Mouse (Mus musculus): Measurements from ENCODE around the gene Yes1. TPM values are rescaled to one million over a fixed set of nuclear protein-coding genes. Genes with fewer than 3 reads are reported as not detected.
A peak's percentile ranks its signal among the peaks of the same experiment; 100 is the strongest.

The Yes1 gene
- polyA plus RNA-seq, 2 experiments = 12.8 to 27.9 TPM

GRCm38 (mm10) chr5:32697208-32697867, 86.4 kb downstream of the Yes1 start:
- H3K4me3 ChIP-seq (replicated peaks; ENCODE audit: low read length) = no peak overlapping the region
- no peak overlapping the region for H3K4me2 ChIP-seq (replicated peaks; ENCODE audit: low read depth, low read length, severe bottlenecking)
- TF ChIP-seq POLR2A (IDR thresholded peaks at IDR 0.05; ENCODE audit: borderline replicate concordance, extremely low read depth, insufficient read depth, insufficient read length) = no peak
- DNase-seq (ENCODE audit: low spot score) = no peak
- no peaks in the 10 kb centered on the region for H3K36me3 ChIP-seq (ENCODE audit: control insufficient read depth, insufficient read depth, low read length)
- no peaks in the 10 kb centered on the region for H3K4me1 ChIP-seq (ENCODE audit: control insufficient read depth, insufficient read depth, low read length)
- ATAC-seq (ENCODE audit: low FRiP score, low read depth) = no peak
- 83% methylated on average over 5 of the region's 5 CpGs for WGBS
- no peaks in the 10 kb centered on the region for H3K27me3 ChIP-seq (ENCODE audit: control insufficient read depth, insufficient read depth, low read length)
- H3K27ac ChIP-seq (replicated peaks; ENCODE audit: low read depth, low read length) = no peak overlapping the region
- no peaks in the 10 kb centered on the region for H3K9me3 ChIP-seq (ENCODE audit: control insufficient read depth, low read length)
- no peak overlapping the region for H3K9ac ChIP-seq (ENCODE audit: low read depth, low read length, severe bottlenecking)

- ATAC-seq (ENCODE audit: low FRiP score, low read depth) = no peak
Measured at GRCm38 (mm10) chr5:32706226-32706780, 95.3 kb downstream of the Yes1 start.

DNA sequence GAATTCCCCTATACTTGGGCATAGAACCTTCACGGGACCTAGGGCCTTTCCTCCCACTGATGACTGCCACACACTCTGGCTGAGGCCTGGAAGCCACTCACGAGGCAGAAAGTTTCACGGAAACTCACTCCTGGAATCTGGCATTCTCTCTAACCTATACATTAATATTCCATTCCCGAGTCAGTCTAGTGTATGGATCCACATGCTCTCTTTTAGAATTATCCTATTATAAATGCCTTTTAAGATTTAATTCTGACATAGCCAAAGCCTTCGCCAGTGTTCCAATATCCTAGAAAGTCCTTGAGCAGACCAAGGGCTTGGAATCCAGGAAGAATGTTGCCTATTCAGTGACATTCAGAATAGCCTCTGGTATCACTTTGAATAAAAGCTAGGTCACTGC, 100.5 kb downstream of the Yes1 start:
- WGBS = 73% methylated on average over 5 of the region's 5 CpGs
- no peaks in the 10 kb centered on the region for H3K27me3 ChIP-seq (ENCODE audit: control insufficient read depth, insufficient read depth, low read length)

More at GRCm38 (mm10) chr5:32706226-32706780, 95.3 kb downstream of the Yes1 start:
- DNase-seq (ENCODE audit: low spot score) = no peak
- no peaks in the 10 kb centered on the region for H3K36me3 ChIP-seq (ENCODE audit: control insufficient read depth, insufficient read depth, low read length)
- no peak overlapping the region for H3K27ac ChIP-seq (replicated peaks; ENCODE audit: low read depth, low read length)
- H3K4me3 ChIP-seq (replicated peaks; ENCODE audit: low read length) = no peak overlapping the region
- no peaks in the 10 kb centered on the region for H3K9me3 ChIP-seq (ENCODE audit: control insufficient read depth, low read length)
- no peak for TF ChIP-seq POLR2A (IDR thresholded peaks at IDR 0.05; ENCODE audit: borderline replicate concordance, extremely low read depth, insufficient read depth, insufficient read length)
- no peaks in the 10 kb centered on the region for H3K27me3 ChIP-seq (ENCODE audit: control insufficient read depth, insufficient read depth, low read length)
- H3K4me2 ChIP-seq (replicated peaks; ENCODE audit: low read depth, low read length, severe bottlenecking) = no peak overlapping the region
- WGBS = 87% methylated on average over 2 of the region's 2 CpGs
- H3K9ac ChIP-seq (ENCODE audit: low read depth, low read length, severe bottlenecking) = no peak overlapping the region
- no peaks in the 10 kb centered on the region for H3K4me1 ChIP-seq (ENCODE audit: control insufficient read depth, insufficient read depth, low read length)

GRCm38 (mm10) chr5:32712221-32713041, 101.5 kb downstream of the Yes1 start:
- Histone ChIP-seq H3K4me3 (replicated peaks; ENCODE audit: low read length) (no peak overlapping the region), H3K36me3 (ENCODE audit: control insufficient read depth, insufficient read depth, low read length) (no peaks in the 10 kb centered on the region), H3K9me3 (ENCODE audit: control insufficient read depth, low read length) (no peaks in the 10 kb centered on the region), H3K27me3 (ENCODE audit: control insufficient read depth, insufficient read depth, low read length) (no peaks in the 10 kb centered on the region), H3K4me2 (replicated peaks; ENCODE audit: low read depth, low read length, severe bottlenecking) (peak overlapping the region; percentile 65; the same call in 1 of the 2 replicates), H3K4me1 (ENCODE audit: control insufficient read depth, insufficient read depth, low read length) (peaks cover 6% of the 10 kb centered on the region; the same call in 1 of the 2 replicates), H3K9ac (ENCODE audit: low read depth, low read length, severe bottlenecking) (no peak overlapping the region), H3K27ac (replicated peaks; ENCODE audit: low read depth, low read length) (no peak overlapping the region)
- no peak for TF ChIP-seq POLR2A (IDR thresholded peaks at IDR 0.05; ENCODE audit: borderline replicate concordance, extremely low read depth, insufficient read depth, insufficient read length)
- DNase-seq (ENCODE audit: low spot score) = no peak
- WGBS = 67% methylated on average over 4 of the region's 4 CpGs
- no peak for ATAC-seq (ENCODE audit: low FRiP score, low read depth)

More for the DNA sequence above, 100.5 kb downstream of the Yes1 start:
- no peak overlapping the region for H3K4me3 ChIP-seq (replicated peaks; ENCODE audit: low read length)
- H3K4me2 ChIP-seq (replicated peaks; ENCODE audit: low read depth, low read length, severe bottlenecking) = no peak overlapping the region
- no peaks in the 10 kb centered on the region for H3K36me3 ChIP-seq (ENCODE audit: control insufficient read depth, insufficient read depth, low read length)
- no peak overlapping the region for H3K27ac ChIP-seq (replicated peaks; ENCODE audit: low read depth, low read length)
- no peaks in the 10 kb centered on the region for H3K9me3 ChIP-seq (ENCODE audit: control insufficient read depth, low read length)
- no peak for DNase-seq (ENCODE audit: low spot score)
- H3K9ac ChIP-seq (ENCODE audit: low read depth, low read length, severe bottlenecking) = no peak overlapping the region
- no peak for ATAC-seq (ENCODE audit: low FRiP score, low read depth)
- TF ChIP-seq POLR2A (IDR thresholded peaks at IDR 0.05; ENCODE audit: borderline replicate concordance, extremely low read depth, insufficient read depth, insufficient read length) = no peak
- peaks cover 6% of the 10 kb centered on the region; the same call in 1 of the 2 replicates for H3K4me1 ChIP-seq (ENCODE audit: control insufficient read depth, insufficient read depth, low read length)

DNA sequence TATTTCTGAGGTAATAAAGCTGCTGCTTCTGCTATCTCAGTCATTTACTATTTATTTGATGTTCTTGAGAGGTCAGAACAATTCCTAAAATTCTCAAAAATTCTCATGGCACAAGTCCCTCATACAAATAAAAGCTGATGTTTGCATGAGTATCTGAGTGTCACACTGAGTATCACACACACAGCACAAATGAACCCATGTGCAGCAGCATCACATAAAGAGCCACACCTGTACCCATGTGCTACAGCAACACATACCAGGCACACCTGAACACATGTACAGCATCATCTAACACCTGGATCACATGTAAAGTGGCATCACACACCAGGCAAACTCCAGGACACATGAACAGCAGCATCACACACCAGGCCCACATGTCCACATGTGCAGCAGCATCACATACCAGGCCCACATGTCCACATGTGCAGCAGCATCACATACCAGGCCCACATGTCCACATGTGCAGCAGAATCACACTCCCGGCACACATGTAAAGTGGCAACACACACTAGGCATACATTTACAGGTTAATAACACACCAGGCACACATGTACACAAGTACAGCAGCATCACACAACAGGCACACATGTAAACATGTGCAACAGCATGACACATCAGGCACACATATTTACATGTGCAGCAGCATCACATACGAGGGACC, 102.2 kb downstream of the Yes1 start:
- 19% methylated on average over 2 of the region's 2 CpGs for WGBS
- Histone ChIP-seq H3K27me3 (ENCODE audit: control insufficient read depth, insufficient read depth, low read length) (no peaks in the 10 kb centered on the region), H3K4me1 (ENCODE audit: control insufficient read depth, insufficient read depth, low read length) (peaks cover 6% of the 10 kb centered on the region; the same call in 1 of the 2 replicates), H3K36me3 (ENCODE audit: control insufficient read depth, insufficient read depth, low read length) (no peaks in the 10 kb centered on the region), H3K27ac (replicated peaks; ENCODE audit: low read depth, low read length) (peak overlapping the region; percentile 83), H3K4me3 (replicated peaks; ENCODE audit: low read length) (peak overlapping the region; percentile 55), H3K4me2 (replicated peaks; ENCODE audit: low read depth, low read length, severe bottlenecking) (peak overlapping the region; percentile 65), H3K9me3 (ENCODE audit: control insufficient read depth, low read length) (no peaks in the 10 kb centered on the region), H3K9ac (ENCODE audit: low read depth, low read length, severe bottlenecking) (peak overlapping the region; percentile 65)
- DNase-seq (ENCODE audit: low spot score) (no peak), ATAC-seq (ENCODE audit: low FRiP score, low read depth) (no peak)
- TF ChIP-seq POLR2A (IDR thresholded peaks at IDR 0.05; ENCODE audit: borderline replicate concordance, extremely low read depth, insufficient read depth, insufficient read length) = no peak
